Mouse (Mus musculus) CH12.LX (cell line): ENCODE data around the gene Dolk.
A peak's percentile ranks its signal among the peaks of the same experiment; 100 is the strongest.

Experiments used
- CTCF ChIP-seq, 2 experiments: IDR thresholded peaks in 1 of 2; conservative IDR thresholded peaks in 1 of 2; 2 replicates each; pipeline ENCODE4 v1.5.1; 2011 to 2012; ENCODE audit warnings: low read depth in 2 of 2, low read length in 2 of 2, improper control_type of control experiment in 1 of 2, inconsistent platforms in 1 of 2, mild to moderate bottlenecking in 1 of 2, moderate library complexity in 1 of 2
- EP300 ChIP-seq: IDR thresholded peaks from 2 replicates; pipeline ENCODE4 v1.6.1; 2011; ENCODE audit warnings: low read length, improper control_type of control experiment
- JUN ChIP-seq: IDR thresholded peaks from 2 replicates; pipeline ENCODE4 v1.6.1; 2011; ENCODE audit warnings: low read depth, mild to moderate bottlenecking, low read length, improper control_type of control experiment, moderate library complexity; ENCODE audit not compliant: insufficient read depth
- MAX ChIP-seq: IDR thresholded peaks from 2 replicates; pipeline ENCODE4 v1.6.1; 2011; ENCODE audit warnings: low read length, improper control_type of control experiment
- MYC ChIP-seq: IDR thresholded peaks from 2 replicates; pipeline ENCODE4 v1.6.1; 2011; ENCODE audit warnings: low read depth, mild to moderate bottlenecking, improper control_type of control experiment, low read length
- POLR2A ChIP-seq: IDR thresholded peaks from 2 replicates; pipeline ENCODE4 v1.6.1; 2011; ENCODE audit warnings: low read depth, mild to moderate bottlenecking, improper control_type of control experiment, low read length
- POLR2AphosphoS2 ChIP-seq: IDR thresholded peaks from 2 replicates; pipeline ENCODE4 v1.6.1; 2011; ENCODE audit warnings: low read depth, low read length, improper control_type of control experiment
- SMC3 ChIP-seq: IDR thresholded peaks from 2 replicates; pipeline ENCODE4 v1.6.1; 2011; ENCODE audit warnings: low read depth, low read length, improper control_type of control experiment
- TBP ChIP-seq: conservative IDR thresholded peaks from 2 replicates; pipeline ENCODE4 v1.6.1; 2011; ENCODE audit warnings: low read depth, low read length, improper control_type of control experiment
- ZKSCAN1 ChIP-seq: IDR thresholded peaks from 2 replicates; pipeline ENCODE4 v1.6.1; 2012; ENCODE audit warnings: low read depth, inconsistent platforms, low read length, improper control_type of control experiment, borderline replicate concordance

- TF ChIP-seq POLR2AphosphoS2 = no peak
- TF ChIP-seq POLR2A = no peak
- no peak for TF ChIP-seq CTCF (conservative IDR thresholded peaks at IDR 0.05 in 1 of 2, IDR thresholded peaks at IDR 0.05 in 1 of 2; ENCODE audit: low read depth in 2 of 2, low read length in 2 of 2)
- TF ChIP-seq JUN = no peak
- TF ChIP-seq ZKSCAN1 = no peak
- no peak for TF ChIP-seq SMC3
- TF ChIP-seq MAX = no peak
- TF ChIP-seq EP300 = no peak
- peak; percentile 36; the same call in 1 of the 2 replicates for TF ChIP-seq TBP
- no peak for TF ChIP-seq MYC
These were observed 49.5 kb downstream of the Dolk start for GRCm38 (mm10) chr2:30236426-30237198.
